22 mouse cellular contexts compared by ENCODE assay signal in genomic region chr11:98549363-98549762, GRCm38 (mm10). TPM values are rescaled to one million over a fixed set of nuclear protein-coding genes. Genes with fewer than 3 reads are reported as not detected.
DNase-seq lines count a peak whose midpoint lies in the region; ATAC-seq and TF ChIP-seq lines count a peak whose summit lies in the region.
"Had no signal": no experiment of that assay in that cellular context is flagged by ENCODE, and none has a peak within 500 bp of the region (broad histone marks: within the 10 kb centered on the region; RNA-seq: fewer than 3 reads in every experiment).

No protein-coding gene starts in this region.

- H3K4me1 ChIP-seq in heart, postnatal 0 days (ENCODE audit: control insufficient read depth, insufficient read depth), result peaks cover 6% of the 10 kb centered on the region; the same call in 1 of the 2 replicates
- peaks cover 11% of the 10 kb centered on the region; the same call in 1 of the 2 replicates for H3K4me1 ChIP-seq in lung, postnatal 0 days (ENCODE audit: insufficient read depth, low read depth, low read length)
- no peaks in the 10 kb centered on the region for H3K4me1 ChIP-seq in ES-Bruce4 (ENCODE audit: control insufficient read depth, insufficient read depth, low read length)
- H3K4me1 ChIP-seq in stomach, postnatal 0 days (replicated peaks; ENCODE audit: control insufficient read depth, insufficient read depth), result no peaks in the 10 kb centered on the region

- H3K27ac ChIP-seq in heart, postnatal 0 days (ENCODE audit: low read depth), result no peak overlapping the region
- no peak overlapping the region for H3K27ac ChIP-seq in lung, postnatal 0 days (ENCODE audit: low read length)
- no peak overlapping the region for H3K27ac ChIP-seq in ES-Bruce4 (ENCODE audit: insufficient read depth, low read length)
- no peak overlapping the region for H3K27ac ChIP-seq in stomach, postnatal 0 days (replicated peaks)
- H3K27ac ChIP-seq in left cerebral cortex, adult 2 months, result no peak overlapping the region
- H3K27ac ChIP-seq: limb, embryonic 12.5 days; macrophage had no signal

- H3K9ac ChIP-seq in heart, postnatal 0 days (replicated peaks; ENCODE audit: low read depth, low read length), result no peak overlapping the region
- no peak overlapping the region for H3K9ac ChIP-seq in lung, postnatal 0 days (replicated peaks; ENCODE audit: low read depth)
- H3K9ac ChIP-seq in ES-Bruce4 (ENCODE audit: low read depth, poor library complexity, severe bottlenecking), result no peak overlapping the region
- no peak overlapping the region for H3K9ac ChIP-seq in stomach, postnatal 0 days (ENCODE audit: low read length)
- H3K9ac ChIP-seq: limb, embryonic 12.5 days had no signal

- peak; percentile 13; the same call in 1 of the 2 replicates for TF ChIP-seq CTCF in heart, postnatal 0 days (IDR thresholded peaks at IDR 0.05; ENCODE audit: low read depth)
- TF ChIP-seq CTCF in lung, postnatal 0 days (IDR thresholded peaks at IDR 0.05), result peak; percentile 41
- TF ChIP-seq CTCF in ES-Bruce4 (IDR thresholded peaks at IDR 0.05; ENCODE audit: low read depth, low read length), result peak; percentile 10
- peak; percentile 43; the same call in 1 of the 2 replicates for TF ChIP-seq CTCF in stomach, postnatal 0 days (IDR thresholded peaks at IDR 0.05; ENCODE audit: low read depth)
- TF ChIP-seq CTCF in left cerebral cortex, adult 2 months (IDR thresholded peaks at IDR 0.05), result no peak; the same call in 1 of the 2 replicates

- no peak overlapping the region for H3K4me3 ChIP-seq in heart, postnatal 0 days (ENCODE audit: low read depth, low read length)
- no peak overlapping the region for H3K4me3 ChIP-seq in lung, postnatal 0 days (ENCODE audit: low read depth, low read length)
- no peak overlapping the region for H3K4me3 ChIP-seq in ES-Bruce4 (ENCODE audit: low read depth, low read length)
- H3K4me3 ChIP-seq in stomach, postnatal 0 days (ENCODE audit: low read depth, low read length), result no peak overlapping the region
- no peak overlapping the region for H3K4me3 ChIP-seq in left cerebral cortex, adult 2 months
- H3K4me3 ChIP-seq: limb, embryonic 12.5 days had no signal

- peaks cover 55% of the 10 kb centered on the region for H3K27me3 ChIP-seq in heart, postnatal 0 days (ENCODE audit: control insufficient read depth, insufficient read depth, low read length)
- H3K27me3 ChIP-seq in lung, postnatal 0 days (replicated peaks; ENCODE audit: insufficient read depth, low read length), result peaks cover 22% of the 10 kb centered on the region
- peaks cover 25% of the 10 kb centered on the region for H3K27me3 ChIP-seq in ES-Bruce4 (ENCODE audit: control insufficient read depth, insufficient read depth, low read length, poor library complexity, severe bottlenecking)
- peaks cover 8% of the 10 kb centered on the region for H3K27me3 ChIP-seq in stomach, postnatal 0 days (ENCODE audit: control insufficient read depth, insufficient read depth, low read length)

- intact Hi-C loops in heart, postnatal 25 days (cut with DNase I), result no loop called here
- intact Hi-C loops in left cerebral cortex, adult 2 months (cut with DNase I), result no loop called here

- no peak for DNase-seq in heart, postnatal 0 days (ENCODE audit: low spot score)
- DNase-seq in heart, postnatal 25 days (ENCODE audit: low spot score), result no peak
- no peak for DNase-seq in lung, postnatal 0 days (ENCODE audit: low spot score)
- DNase-seq in lung, postnatal 36 days, result no peak
- DNase-seq in stomach, postnatal 0 days (ENCODE audit: low spot score), result no peak
- no peak for DNase-seq in left cerebral cortex, adult 2 months (ENCODE audit: extremely low spot score in 1 of 2, low spot score in 2 of 2)
- DNase-seq: cerebellum, postnatal 10 days; gastrocnemius, postnatal 36 days; right cerebral cortex, postnatal 14 days; thymus, adult 18-20 months had no signal

- no peaks in the 10 kb centered on the region for H3K36me3 ChIP-seq in heart, postnatal 0 days (replicated peaks; ENCODE audit: control insufficient read depth, insufficient read depth, low read length)
- H3K36me3 ChIP-seq in lung, postnatal 0 days (ENCODE audit: insufficient read depth, low read length), result no peaks in the 10 kb centered on the region
- H3K36me3 ChIP-seq in ES-Bruce4 (ENCODE audit: control insufficient read depth, insufficient read depth, low read length, poor library complexity, severe bottlenecking), result no peaks in the 10 kb centered on the region
- no peaks in the 10 kb centered on the region for H3K36me3 ChIP-seq in stomach, postnatal 0 days (ENCODE audit: control insufficient read depth, insufficient read depth, low read length)
- H3K36me3 ChIP-seq: limb, embryonic 12.5 days had no signal

- no peak overlapping the region for H3K4me2 ChIP-seq in heart, postnatal 0 days (ENCODE audit: low read depth, low read length)
- no peak overlapping the region for H3K4me2 ChIP-seq in lung, postnatal 0 days (replicated peaks; ENCODE audit: low read depth, low read length)
- H3K4me2 ChIP-seq in stomach, postnatal 0 days (replicated peaks; ENCODE audit: low read depth), result no peak overlapping the region
- H3K4me2 ChIP-seq: heart, embryonic 11.5 days; limb, embryonic 12.5 days; midbrain, embryonic 11.5 days had no signal

- no peak for ATAC-seq in heart, postnatal 0 days (ENCODE audit: insufficient read depth, low read depth)
- no peak for ATAC-seq in lung, postnatal 0 days
- ATAC-seq in stomach, postnatal 0 days (ENCODE audit: low FRiP score, low TSS enrichment), result no peak

- TF ChIP-seq EP300 in heart, postnatal 0 days (IDR thresholded peaks at IDR 0.05; ENCODE audit: low read depth), result no peak
- no peak for TF ChIP-seq EP300 in lung, postnatal 0 days (IDR thresholded peaks at IDR 0.05)
- TF ChIP-seq EP300 in ES-Bruce4 (IDR thresholded peaks at IDR 0.05; ENCODE audit: insufficient read depth, low read depth, low read length), result no peak
- no peak for TF ChIP-seq EP300 in stomach, postnatal 0 days (optimal IDR thresholded peaks at IDR 0.05)

- WGBS in heart, postnatal 0 days, result 59% methylated on average over 4 of the region's 4 CpGs
- WGBS in lung, postnatal 0 days, result 65% methylated on average over 4 of the region's 4 CpGs
- 65% methylated on average over 4 of the region's 4 CpGs for WGBS in stomach, postnatal 0 days

- TF ChIP-seq POLR2A in ES-Bruce4 (IDR thresholded peaks at IDR 0.05; ENCODE audit: insufficient read depth, low read length), result no peak

- H3K9me3 ChIP-seq in heart, postnatal 0 days (replicated peaks; ENCODE audit: control insufficient read depth, low read length), result no peaks in the 10 kb centered on the region
- H3K9me3 ChIP-seq in lung, postnatal 0 days (ENCODE audit: low read length), result no peaks in the 10 kb centered on the region
- H3K9me3 ChIP-seq in ES-Bruce4 (replicated peaks; ENCODE audit: control insufficient read depth, insufficient read depth, low read length, poor library complexity, severe bottlenecking), result peaks cover 3% of the 10 kb centered on the region
- no peaks in the 10 kb centered on the region for H3K9me3 ChIP-seq in stomach, postnatal 0 days (ENCODE audit: control insufficient read depth, low read length)
- H3K9me3 ChIP-seq: limb, embryonic 12.5 days had no signal

RNA-seq across cellular contexts. Expression of gene Zpbp2, which starts 1.5 kb away (rescaled TPM):
- not detected in 2 replicates for total RNA-seq in heart, postnatal 0 days (2014; rRNA removed; ENCODE audit: low replicate concordance)
- polyA plus RNA-seq in heart, postnatal 0 days (2015; fragmentation: Nextera tagmentation; extraction: Ambion mirVana), result 0.14 and 0.23 TPM in 2 replicates
- not detected for total RNA-seq in heart, postnatal 25 days (2021)
- 0.10 and 0.21 TPM in 2 replicates for polyA plus RNA-seq in lung, postnatal 0 days (2015; fragmentation: Nextera tagmentation; extraction: Ambion mirVana)
- polyA plus RNA-seq in ES-Bruce4 (2011; ENCODE audit: insufficient read depth, insufficient read length, low read depth, missing spikeins), result not detected in 2 replicates
- 0.10 and 0.16 TPM in 2 replicates for polyA plus RNA-seq in stomach, postnatal 0 days (2015; fragmentation: Nextera tagmentation; extraction: Ambion mirVana)
- not detected for total RNA-seq in left cerebral cortex, adult 2 months (2021)
- total RNA-seq: gastrocnemius, postnatal 36 days; hematopoietic stem cell, adult 5-6 weeks; left cerebral cortex, adult 18-20 months had no signal
- polyA plus RNA-seq: embryonic facial prominence, embryonic 14.5 days; limb, embryonic 12.5 days; macrophage; neural tube, embryonic 14.5 days had no signal

RNA-seq across cellular contexts. Expression of gene Ikzf3, which starts 3.5 kb away (rescaled TPM):
- total RNA-seq in heart, postnatal 0 days (2014; rRNA removed; ENCODE audit: low replicate concordance), result 8.3 TPM in 1 of 2 replicates, not detected in the other
- 0.15 TPM in 1 of 2 replicates, not detected in the other for polyA plus RNA-seq in heart, postnatal 0 days (2015; fragmentation: Nextera tagmentation; extraction: Ambion mirVana)
- total RNA-seq in heart, postnatal 25 days (2021), result under 1 TPM; 0.44 to 0.61 TPM
- 0.20 and 0.43 TPM in 2 replicates for polyA plus RNA-seq in lung, postnatal 0 days (2015; fragmentation: Nextera tagmentation; extraction: Ambion mirVana)
- polyA plus RNA-seq in ES-Bruce4 (2011; ENCODE audit: insufficient read depth, insufficient read length, low read depth, missing spikeins), result not detected in 2 replicates
- polyA plus RNA-seq in stomach, postnatal 0 days (2015; fragmentation: Nextera tagmentation; extraction: Ambion mirVana), result 0.15 and 0.19 TPM in 2 replicates
- total RNA-seq in left cerebral cortex, adult 2 months (2021), result under 1 TPM; 0.11 to 0.33 TPM

RNA-seq across cellular contexts. Expression of gene Ormdl3, which starts 37.8 kb away (rescaled TPM):
- total RNA-seq in heart, postnatal 0 days (2014; rRNA removed; ENCODE audit: low replicate concordance), result 36.1 and 44.8 TPM in 2 replicates
- polyA plus RNA-seq in heart, postnatal 0 days (2015; fragmentation: Nextera tagmentation; extraction: Ambion mirVana), result 49.4 and 50.2 TPM in 2 replicates
- 10 to 100 TPM; 35.6 to 37.8 TPM for total RNA-seq in heart, postnatal 25 days (2021)
- polyA plus RNA-seq in lung, postnatal 0 days (2015; fragmentation: Nextera tagmentation; extraction: Ambion mirVana), result 43.7 and 45.3 TPM in 2 replicates
- 19.3 and 20.0 TPM in 2 replicates for polyA plus RNA-seq in ES-Bruce4 (2011; ENCODE audit: insufficient read depth, insufficient read length, low read depth, missing spikeins)
- polyA plus RNA-seq in stomach, postnatal 0 days (2015; fragmentation: Nextera tagmentation; extraction: Ambion mirVana), result 31.1 TPM in 2 replicates
- 10 to 100 TPM; 45.9 to 47.9 TPM for total RNA-seq in left cerebral cortex, adult 2 months (2021)

RNA-seq across cellular contexts. Expression of gene Lrrc3c, which starts 48.7 kb away (rescaled TPM):
- not detected in 2 replicates for total RNA-seq in heart, postnatal 0 days (2014; rRNA removed; ENCODE audit: low replicate concordance)
- polyA plus RNA-seq in heart, postnatal 0 days (2015; fragmentation: Nextera tagmentation; extraction: Ambion mirVana), result not detected in 2 replicates
- total RNA-seq in heart, postnatal 25 days (2021), result not detected
- polyA plus RNA-seq in lung, postnatal 0 days (2015; fragmentation: Nextera tagmentation; extraction: Ambion mirVana), result not detected in 2 replicates
- polyA plus RNA-seq in ES-Bruce4 (2011; ENCODE audit: insufficient read depth, insufficient read length, low read depth, missing spikeins), result not detected in 2 replicates
- not detected in 2 replicates for polyA plus RNA-seq in stomach, postnatal 0 days (2015; fragmentation: Nextera tagmentation; extraction: Ambion mirVana)
- not detected for total RNA-seq in left cerebral cortex, adult 2 months (2021)
- total RNA-seq: adrenal gland, adult 18-20 months; gastrocnemius, postnatal 36 days; hematopoietic stem cell, adult 5-6 weeks; left cerebral cortex, adult 18-20 months had no signal
- polyA plus RNA-seq: embryonic facial prominence, embryonic 14.5 days; heart, embryonic 11.5 days; kidney, embryonic 14.5 days; limb, embryonic 12.5 days; liver, embryonic 16.5 days; macrophage; midbrain, embryonic 11.5 days; neural tube, embryonic 14.5 days had no signal
